Mouse (Mus musculus): ENCODE measurements around the gene Tm9sf4. TPM values are rescaled to one million over a fixed set of nuclear protein-coding genes. Genes with fewer than 3 reads are reported as not detected.
A peak's percentile ranks its signal among the peaks of the same experiment; 100 is the strongest.

Tm9sf4 gene
- polyA plus RNA-seq, 2 experiments, result 73.4 to 100 TPM

DNA sequence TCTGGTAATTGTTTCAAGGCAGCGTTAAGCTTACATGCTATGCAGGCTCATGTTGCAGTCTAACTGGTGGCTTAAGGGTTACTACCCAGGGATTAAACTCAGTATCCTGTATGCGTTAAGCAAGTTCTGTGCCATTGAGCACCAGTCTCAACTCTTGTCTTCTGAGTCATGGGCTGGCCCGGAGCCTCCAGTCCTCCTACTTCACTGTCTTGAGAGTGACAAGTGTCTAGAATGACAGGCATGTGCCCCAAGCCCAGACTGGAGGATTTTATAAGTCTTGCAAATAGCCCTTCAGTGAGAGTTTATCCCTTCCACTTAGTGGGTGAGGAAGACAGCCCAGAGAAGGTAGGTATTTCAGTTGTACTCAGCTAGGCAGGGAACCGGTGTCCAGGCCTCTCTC is 24.9 kb upstream of the Tm9sf4 start:
- H3K9me3 ChIP-seq (ENCODE audit: control insufficient read depth, low read length), result no peaks in the 10 kb centered on the region
- H3K4me3 ChIP-seq (replicated peaks; ENCODE audit: low read length), result no peak overlapping the region
- H3K4me2 ChIP-seq (replicated peaks; ENCODE audit: low read depth, low read length, severe bottlenecking), result no peak overlapping the region
- WGBS, result 61% methylated on average over 4 of the region's 4 CpGs
- no peaks in the 10 kb centered on the region for H3K4me1 ChIP-seq (ENCODE audit: control insufficient read depth, insufficient read depth, low read length)
- ATAC-seq (ENCODE audit: low FRiP score, low read depth) (no peak), DNase-seq (ENCODE audit: low spot score) (no peak)
- H3K36me3 ChIP-seq (ENCODE audit: control insufficient read depth, insufficient read depth, low read length), result no peaks in the 10 kb centered on the region
- no peak overlapping the region for H3K9ac ChIP-seq (ENCODE audit: low read depth, low read length, severe bottlenecking)
- H3K27ac ChIP-seq (replicated peaks; ENCODE audit: low read depth, low read length), result no peak overlapping the region
- no peak for TF ChIP-seq POLR2A (IDR thresholded peaks at IDR 0.05; ENCODE audit: borderline replicate concordance, extremely low read depth, insufficient read depth, insufficient read length)
- H3K27me3 ChIP-seq (ENCODE audit: control insufficient read depth, insufficient read depth, low read length), result no peaks in the 10 kb centered on the region

DNA sequence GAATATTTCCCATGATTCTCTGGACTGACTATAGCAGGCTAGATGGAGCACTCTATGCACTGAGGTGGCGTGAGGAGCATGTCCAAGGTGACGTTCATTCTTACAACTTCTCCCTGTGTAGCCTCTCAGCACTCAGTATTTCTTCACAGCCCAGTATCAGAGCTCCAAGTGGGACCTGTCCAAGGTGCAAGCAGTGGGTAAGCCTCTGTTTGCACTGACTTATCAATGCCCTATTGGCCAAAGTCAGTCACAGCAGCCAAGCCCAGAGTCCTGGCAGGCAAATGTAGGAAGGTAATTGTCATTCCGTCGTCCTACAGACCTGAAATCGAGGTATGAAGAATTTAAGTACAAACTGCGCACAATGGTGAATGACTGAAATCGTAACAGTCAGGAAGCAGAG is 21.9 kb upstream of the Tm9sf4 start:
- no peak overlapping the region for H3K4me3 ChIP-seq (replicated peaks; ENCODE audit: low read length)
- no peaks in the 10 kb centered on the region for H3K9me3 ChIP-seq (ENCODE audit: control insufficient read depth, low read length)
- TF ChIP-seq POLR2A (IDR thresholded peaks at IDR 0.05; ENCODE audit: borderline replicate concordance, extremely low read depth, insufficient read depth, insufficient read length), result no peak
- WGBS, result 82% methylated on average over 7 of the region's 7 CpGs
- no peak for ATAC-seq (ENCODE audit: low FRiP score, low read depth)
- no peaks in the 10 kb centered on the region for H3K27me3 ChIP-seq (ENCODE audit: control insufficient read depth, insufficient read depth, low read length)
- no peaks in the 10 kb centered on the region for H3K4me1 ChIP-seq (ENCODE audit: control insufficient read depth, insufficient read depth, low read length)
- H3K9ac ChIP-seq (ENCODE audit: low read depth, low read length, severe bottlenecking), result no peak overlapping the region
- no peaks in the 10 kb centered on the region for H3K36me3 ChIP-seq (ENCODE audit: control insufficient read depth, insufficient read depth, low read length)
- H3K27ac ChIP-seq (replicated peaks; ENCODE audit: low read depth, low read length), result no peak overlapping the region
- H3K4me2 ChIP-seq (replicated peaks; ENCODE audit: low read depth, low read length, severe bottlenecking), result no peak overlapping the region
- DNase-seq (ENCODE audit: low spot score), result no peak

DNA sequence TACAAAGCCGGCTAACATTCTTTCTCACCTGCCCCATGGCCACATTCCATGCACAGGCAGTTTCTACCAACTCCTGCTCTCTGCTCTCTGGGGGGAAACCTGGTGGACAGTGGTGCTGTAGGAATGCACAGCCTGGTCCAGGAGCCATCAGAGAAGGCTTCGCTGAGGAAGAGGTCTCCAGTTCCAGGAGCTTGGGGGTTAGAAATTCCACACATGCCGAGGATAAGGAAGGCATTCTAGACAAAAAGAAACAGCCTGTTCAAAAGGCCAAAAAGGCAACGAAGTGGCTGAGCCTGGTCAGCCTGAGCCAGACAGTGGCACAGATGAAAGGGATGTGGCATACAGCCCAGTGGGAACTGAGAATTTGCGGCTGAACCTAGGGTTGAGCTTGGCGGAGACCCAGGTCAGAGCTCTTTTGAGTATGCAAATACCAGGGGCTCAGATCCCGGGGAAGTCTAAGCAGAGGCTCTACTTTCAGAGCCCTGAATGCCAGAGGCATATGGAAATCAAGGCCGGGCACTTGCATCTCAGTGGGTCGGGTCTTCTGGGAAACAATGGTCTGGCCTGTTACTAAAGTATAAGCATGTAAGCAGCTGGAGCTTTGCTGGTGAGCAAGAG is 21.0 kb upstream of the Tm9sf4 start:
- Histone ChIP-seq H3K9ac (ENCODE audit: low read depth, low read length, severe bottlenecking) (no peak overlapping the region), H3K9me3 (ENCODE audit: control insufficient read depth, low read length) (no peaks in the 10 kb centered on the region), H3K27me3 (ENCODE audit: control insufficient read depth, insufficient read depth, low read length) (no peaks in the 10 kb centered on the region), H3K27ac (replicated peaks; ENCODE audit: low read depth, low read length) (no peak overlapping the region), H3K4me2 (replicated peaks; ENCODE audit: low read depth, low read length, severe bottlenecking) (no peak overlapping the region), H3K4me1 (ENCODE audit: control insufficient read depth, insufficient read depth, low read length) (no peaks in the 10 kb centered on the region), H3K4me3 (replicated peaks; ENCODE audit: low read length) (no peak overlapping the region), H3K36me3 (ENCODE audit: control insufficient read depth, insufficient read depth, low read length) (no peaks in the 10 kb centered on the region)
- ATAC-seq (ENCODE audit: low FRiP score, low read depth) (peak; percentile 47), DNase-seq (ENCODE audit: low spot score) (peak; percentile 19)
- TF ChIP-seq POLR2A (IDR thresholded peaks at IDR 0.05; ENCODE audit: borderline replicate concordance, extremely low read depth, insufficient read depth, insufficient read length), result no peak
- 22% methylated on average over 9 of the region's 9 CpGs for WGBS

DNA sequence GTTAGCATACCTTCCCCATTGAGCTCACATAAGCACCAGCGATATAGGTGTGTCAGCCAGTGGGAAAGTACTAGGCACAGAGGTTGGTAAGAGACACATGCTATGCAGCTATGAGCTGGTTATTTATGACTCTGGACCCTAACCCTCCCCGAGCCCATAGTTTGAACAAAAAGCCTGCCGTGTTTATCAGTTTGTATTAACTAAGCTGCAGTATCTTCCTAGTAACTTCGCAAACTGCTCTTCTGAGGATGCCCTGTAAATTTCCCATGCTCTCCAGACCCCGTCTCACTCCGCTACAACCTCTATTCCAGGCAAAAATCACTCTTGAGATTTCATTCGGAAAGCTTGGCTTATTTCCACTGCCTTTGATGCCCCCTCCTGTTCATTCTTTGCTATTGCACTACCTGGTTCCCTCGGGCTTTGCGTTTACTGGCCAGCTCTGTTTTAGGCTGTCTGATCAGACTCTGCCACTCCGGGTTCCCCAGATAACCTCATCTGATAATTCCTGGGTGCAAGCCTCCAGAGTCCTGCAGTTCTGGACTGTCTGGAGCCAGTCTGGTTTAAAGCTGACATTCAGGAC is 18.4 kb upstream of the Tm9sf4 start:
- DNase-seq (ENCODE audit: low spot score), result peak; percentile 64
- 0 out of 2 replicates have a peak, but pooled peaks have one; percentile 17 for TF ChIP-seq POLR2A (IDR thresholded peaks at IDR 0.05; ENCODE audit: borderline replicate concordance, extremely low read depth, insufficient read depth, insufficient read length)

DNA sequence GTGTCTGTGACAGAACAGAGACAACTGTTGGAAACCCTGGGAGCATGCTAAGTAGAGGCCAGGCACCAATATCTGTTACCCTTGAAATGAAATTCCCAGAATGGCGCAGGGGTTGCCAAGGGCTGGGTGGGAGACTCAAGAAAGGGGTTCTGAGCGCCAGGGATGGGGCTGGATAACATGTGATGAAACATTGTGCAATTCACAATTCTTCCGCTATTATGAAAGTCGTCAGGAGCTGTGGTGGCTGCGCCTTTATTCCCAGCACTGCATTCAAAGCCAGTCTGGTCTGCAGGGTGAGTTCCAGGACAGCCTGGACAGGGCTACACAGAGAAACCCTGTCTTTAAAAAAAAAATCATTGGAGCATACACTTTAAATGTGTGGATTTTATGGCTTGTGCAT is 15.8 kb upstream of the Tm9sf4 start:
- no peak for TF ChIP-seq POLR2A (IDR thresholded peaks at IDR 0.05; ENCODE audit: borderline replicate concordance, extremely low read depth, insufficient read depth, insufficient read length)
- Histone ChIP-seq H3K9me3 (ENCODE audit: control insufficient read depth, low read length) (no peaks in the 10 kb centered on the region), H3K27me3 (ENCODE audit: control insufficient read depth, insufficient read depth, low read length) (no peaks in the 10 kb centered on the region), H3K27ac (replicated peaks; ENCODE audit: low read depth, low read length) (no peak overlapping the region), H3K4me3 (replicated peaks; ENCODE audit: low read length) (no peak overlapping the region), H3K4me1 (ENCODE audit: control insufficient read depth, insufficient read depth, low read length) (no peaks in the 10 kb centered on the region), H3K9ac (ENCODE audit: low read depth, low read length, severe bottlenecking) (no peak overlapping the region), H3K36me3 (ENCODE audit: control insufficient read depth, insufficient read depth, low read length) (no peaks in the 10 kb centered on the region), H3K4me2 (replicated peaks; ENCODE audit: low read depth, low read length, severe bottlenecking) (no peak overlapping the region)
- whole genome bisulfite sequencing, result 68% methylated on average over 5 of the region's 5 CpGs
- DNase-seq (ENCODE audit: low spot score) (no peak), ATAC-seq (ENCODE audit: low FRiP score, low read depth) (no peak)

More for the DNA sequence above, 18.4 kb upstream of the Tm9sf4 start:
- 28% methylated on average over 10 of the region's 10 CpGs for WGBS
- ATAC-seq (ENCODE audit: low FRiP score, low read depth), result no peak
- no peak overlapping the region for H3K4me2 ChIP-seq (replicated peaks; ENCODE audit: low read depth, low read length, severe bottlenecking)
- no peak overlapping the region for H3K4me3 ChIP-seq (replicated peaks; ENCODE audit: low read length)
- no peaks in the 10 kb centered on the region for H3K27me3 ChIP-seq (ENCODE audit: control insufficient read depth, insufficient read depth, low read length)
- H3K27ac ChIP-seq (replicated peaks; ENCODE audit: low read depth, low read length), result no peak overlapping the region
- no peak overlapping the region for H3K9ac ChIP-seq (ENCODE audit: low read depth, low read length, severe bottlenecking)
- no peaks in the 10 kb centered on the region for H3K4me1 ChIP-seq (ENCODE audit: control insufficient read depth, insufficient read depth, low read length)
- no peaks in the 10 kb centered on the region for H3K36me3 ChIP-seq (ENCODE audit: control insufficient read depth, insufficient read depth, low read length)
- H3K9me3 ChIP-seq (ENCODE audit: control insufficient read depth, low read length), result no peaks in the 10 kb centered on the region
